Mouse (Mus musculus): ENCODE measurements around the gene Lrrc27. TPM values are rescaled to one million over a fixed set of nuclear protein-coding genes. Genes with fewer than 3 reads are reported as not detected.

Gene Lrrc27
- 3.8 TPM for total RNA-seq (2023)

GRCm38 (mm10) chr7:139212754-139213745, at the start of gene Lrrc27, which contains the start of gene Stk32c:
Gene Lrrc27, plus strand, starts transcription at chr7:139212988.
Gene Stk32c, minus strand, starts transcription at chr7:139213307.

DNA sequence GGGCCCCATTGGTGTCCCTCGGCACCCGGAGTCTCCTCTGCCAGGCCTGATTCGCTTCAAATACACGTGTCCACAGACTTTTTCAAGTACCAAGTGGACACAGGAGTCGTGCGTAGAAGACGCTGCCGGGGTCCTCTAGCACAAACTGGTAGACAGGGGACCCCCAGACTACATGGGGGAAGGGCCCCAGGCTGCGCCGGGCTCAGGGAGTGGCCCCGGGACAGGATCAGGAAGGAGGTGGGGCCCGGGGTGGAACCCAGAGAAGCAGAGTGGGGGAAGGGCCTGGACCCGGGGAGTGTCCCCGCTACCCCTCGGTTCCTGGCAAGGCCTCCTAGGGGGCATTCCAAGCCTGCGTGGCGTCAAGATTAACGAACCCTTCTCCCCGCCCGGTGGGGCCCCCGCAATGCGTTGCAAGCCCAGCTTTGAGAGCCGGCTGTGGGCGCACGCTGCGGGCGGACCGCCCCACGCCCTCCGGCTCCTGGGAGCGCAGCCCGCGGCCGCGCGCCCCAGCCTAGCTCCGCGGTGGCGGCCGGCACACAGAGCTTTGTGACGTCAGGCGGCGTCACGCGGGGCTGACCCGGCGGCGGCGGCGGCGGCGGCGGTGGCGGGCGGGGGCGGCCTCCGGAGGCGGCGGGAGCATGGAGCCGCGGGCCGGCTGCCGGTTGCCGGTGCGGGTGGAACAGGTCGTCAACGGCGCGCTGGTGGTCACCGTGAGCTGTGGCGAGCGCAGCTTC, 35.3 kb downstream of the Lrrc27 start, which contains the start of gene Pwwp2b:
Pwwp2b (plus strand) TSS at position 602 of the 734 bp plus-strand sequence.

Other genes starting within 250 kb of the Lrrc27 start
- gene Dpysl4, start 127.0 kb upstream of the Lrrc27 start, total RNA-seq (2023): not detected
- gene Stk32c, start 319 bp downstream of the Lrrc27 start, total RNA-seq (2023): 0.41 TPM
- 3.1 TPM for gene Pwwp2b, start 35.5 kb downstream of the Lrrc27 start, total RNA-seq (2023)
- 34.9 TPM for gene Inpp5a, start 176.1 kb downstream of the Lrrc27 start, total RNA-seq (2023)

Measured in CD4-positive naive resting alpha-beta T cell, adult 76 days (primary cell).